Mouse (Mus musculus) induced T-regulatory cell, adult 2 months (primary cell): Measurements from ENCODE around the gene Mageh1.
"Not testable (repeated sequence)": the region's sequence is repeated elsewhere in the genome, so short reads cannot be mapped to it uniquely, and the experiment has no call there.

ENCODE experiments used
- DNase-seq: peaks from one replicate; pipeline ENCODE4 v3.0.0-alpha.2; 2012; ENCODE audit warnings: low read depth

Gene Mageh1

DNA sequence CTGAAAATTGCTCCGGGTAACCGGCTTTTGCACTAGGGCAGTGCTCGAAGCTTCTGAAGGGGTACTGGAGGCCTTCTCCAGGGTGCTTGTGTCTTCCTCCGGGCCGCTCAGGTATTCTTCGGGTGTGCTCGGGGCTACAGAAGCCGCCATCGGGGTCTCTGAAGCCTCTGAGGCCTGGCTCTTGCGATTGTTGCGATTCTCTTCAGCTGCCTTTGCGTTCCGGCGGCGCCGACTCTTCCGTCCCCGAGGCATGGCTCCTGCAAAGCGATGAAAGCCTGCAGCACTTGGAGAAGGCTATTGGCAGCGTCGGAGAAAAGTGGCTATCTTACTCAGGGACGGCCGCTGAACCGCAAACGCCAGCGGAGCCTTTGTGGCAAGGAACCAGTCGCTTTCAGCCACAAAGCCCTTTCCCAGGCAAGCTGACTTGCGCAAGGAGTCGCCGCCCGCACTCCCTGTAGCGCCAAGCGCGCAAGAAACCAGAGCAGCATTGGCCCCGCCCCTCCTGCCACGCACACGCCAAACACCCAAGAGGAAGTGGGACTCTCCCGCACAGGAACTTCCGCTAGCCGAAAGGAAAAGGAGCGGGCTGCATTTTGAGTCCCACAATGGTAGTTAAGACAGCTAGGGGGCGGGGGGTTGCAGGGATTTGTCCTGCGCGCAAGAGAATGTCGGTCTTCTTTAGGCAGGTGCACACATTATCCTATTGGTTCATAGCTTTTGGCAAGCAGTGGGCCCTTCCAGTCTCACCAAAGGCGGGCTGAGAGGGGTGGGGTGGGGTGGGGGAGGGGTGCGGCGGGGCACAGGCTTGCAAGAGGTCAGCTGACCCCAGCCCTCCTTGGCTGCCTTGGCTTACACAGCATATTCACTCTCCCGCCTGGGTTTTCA lies at the start of gene Mageh1:
Gene Mageh1 (minus strand): TSS at position 489 of the 885 bp plus-strand sequence.
- DNase-seq = peak; percentile 45

DNA sequence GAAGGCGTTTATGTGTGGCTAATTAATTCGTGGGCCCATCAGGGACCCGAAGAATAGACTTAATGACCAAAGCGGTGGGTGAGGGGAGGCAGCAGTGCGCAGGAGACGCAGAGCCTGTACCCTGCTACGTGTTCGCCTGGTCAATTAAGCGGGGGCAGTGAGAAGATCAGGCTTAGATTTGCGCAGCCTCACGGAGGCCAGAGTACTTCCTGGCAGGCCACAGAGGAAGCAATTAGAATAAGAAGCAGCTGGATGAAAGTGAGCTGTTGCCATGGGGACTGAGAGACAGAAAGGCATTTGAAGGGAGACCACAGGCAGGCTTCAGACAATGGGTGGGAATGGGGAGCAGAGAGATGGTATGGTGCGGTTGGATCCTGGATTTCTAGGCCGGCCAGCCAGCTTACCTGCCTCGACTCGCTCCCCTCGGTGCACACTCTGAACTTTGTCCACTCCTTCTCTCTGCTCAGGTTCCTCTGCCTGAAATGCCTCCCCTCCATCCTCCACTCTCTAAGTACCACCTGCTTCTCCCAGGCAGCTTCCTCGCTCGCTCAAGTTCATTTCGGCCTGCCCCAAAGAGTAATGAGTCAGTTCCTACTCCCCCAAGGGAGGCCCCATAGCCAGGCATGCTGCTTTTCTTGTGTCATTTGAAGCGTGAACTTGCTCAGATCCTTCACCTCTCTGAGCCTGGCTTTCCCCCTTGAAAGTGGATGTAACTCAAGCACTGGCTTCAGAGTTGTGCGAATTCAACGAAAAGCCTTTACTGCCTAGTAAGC lies 783 bp upstream of the Mageh1 start:
- DNase-seq = not testable (repeated sequence)

DNA sequence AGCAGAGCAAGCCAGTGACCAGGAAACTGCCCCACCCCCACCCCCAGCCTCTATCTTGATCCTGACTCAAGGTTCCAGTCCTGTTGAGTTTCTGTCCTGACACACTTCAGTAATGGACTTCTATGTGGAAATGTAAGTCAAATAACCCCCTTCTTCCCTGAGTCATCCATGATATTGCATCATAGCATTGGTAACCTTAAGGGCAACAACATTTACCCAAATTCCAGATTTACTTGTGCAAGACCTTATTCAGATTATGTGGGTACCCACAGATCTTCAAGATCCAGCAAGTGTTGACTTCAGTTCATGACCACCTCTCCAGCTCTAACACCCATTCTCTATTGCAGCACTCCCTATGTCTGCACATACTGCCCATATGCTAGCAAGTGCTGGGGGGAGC lies 5.8 kb downstream of the Mageh1 start:
- DNase-seq = not testable (repeated sequence)

DNA sequence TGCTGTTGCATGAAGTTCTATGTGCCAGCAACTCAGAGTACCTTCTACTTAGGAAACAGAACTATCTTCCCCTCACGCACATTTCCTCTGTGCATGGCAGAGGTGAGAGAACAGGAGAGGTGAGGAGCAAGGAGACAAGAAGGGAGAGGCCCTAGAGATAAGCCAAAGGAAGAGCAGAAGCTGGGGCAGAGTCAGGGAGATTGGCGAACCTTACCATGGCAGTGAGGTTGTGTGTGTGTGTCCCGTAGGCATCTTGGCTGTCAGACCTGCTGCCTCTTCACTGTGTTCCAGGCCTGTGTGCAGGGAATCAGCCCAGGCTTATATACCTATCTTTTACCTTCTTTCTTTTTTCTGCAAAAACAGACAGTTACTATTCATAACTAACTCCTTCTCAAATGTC lies 11.7 kb downstream of the Mageh1 start:
- not testable (repeated sequence) for DNase-seq

DNA sequence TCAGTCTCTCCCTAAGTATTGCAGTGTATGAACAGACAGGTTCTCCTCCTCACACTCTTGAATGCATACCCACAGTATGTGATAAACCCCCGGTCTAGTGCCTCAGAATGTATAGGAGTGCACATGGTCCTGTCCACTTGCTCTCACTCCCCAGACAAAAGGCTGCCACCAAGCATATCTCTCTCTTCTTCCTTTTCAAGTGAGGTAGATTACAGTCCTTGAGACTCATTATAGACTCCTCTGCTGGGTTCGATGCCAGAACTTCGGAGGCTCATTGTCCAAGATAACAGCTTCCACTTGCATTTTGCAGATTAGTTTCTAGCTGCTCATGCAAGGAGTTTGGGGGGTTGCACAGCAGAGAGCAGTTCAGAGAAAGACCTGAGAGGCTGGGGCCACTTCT lies 12.1 kb downstream of the Mageh1 start:
- not testable (repeated sequence) for DNase-seq

DNA sequence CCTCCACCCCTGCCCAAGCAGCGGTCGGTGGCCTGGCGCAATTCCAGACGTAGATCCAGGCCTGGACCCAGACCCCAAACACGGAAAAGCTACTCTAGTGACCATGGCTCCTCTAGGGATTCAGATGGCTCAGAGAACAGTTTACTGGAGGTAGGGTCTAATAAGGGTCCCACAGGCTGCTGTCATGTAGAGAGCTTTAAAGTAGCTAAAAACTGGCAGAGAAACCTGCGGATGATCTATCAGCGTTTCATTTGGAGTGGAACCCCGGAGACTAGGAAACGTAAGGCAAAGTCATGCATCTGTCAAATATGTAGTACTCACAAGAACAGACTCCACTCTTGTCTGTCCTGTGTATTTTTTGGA lies 29.7 kb downstream of the Mageh1 start:
- no peak for DNase-seq

DNA sequence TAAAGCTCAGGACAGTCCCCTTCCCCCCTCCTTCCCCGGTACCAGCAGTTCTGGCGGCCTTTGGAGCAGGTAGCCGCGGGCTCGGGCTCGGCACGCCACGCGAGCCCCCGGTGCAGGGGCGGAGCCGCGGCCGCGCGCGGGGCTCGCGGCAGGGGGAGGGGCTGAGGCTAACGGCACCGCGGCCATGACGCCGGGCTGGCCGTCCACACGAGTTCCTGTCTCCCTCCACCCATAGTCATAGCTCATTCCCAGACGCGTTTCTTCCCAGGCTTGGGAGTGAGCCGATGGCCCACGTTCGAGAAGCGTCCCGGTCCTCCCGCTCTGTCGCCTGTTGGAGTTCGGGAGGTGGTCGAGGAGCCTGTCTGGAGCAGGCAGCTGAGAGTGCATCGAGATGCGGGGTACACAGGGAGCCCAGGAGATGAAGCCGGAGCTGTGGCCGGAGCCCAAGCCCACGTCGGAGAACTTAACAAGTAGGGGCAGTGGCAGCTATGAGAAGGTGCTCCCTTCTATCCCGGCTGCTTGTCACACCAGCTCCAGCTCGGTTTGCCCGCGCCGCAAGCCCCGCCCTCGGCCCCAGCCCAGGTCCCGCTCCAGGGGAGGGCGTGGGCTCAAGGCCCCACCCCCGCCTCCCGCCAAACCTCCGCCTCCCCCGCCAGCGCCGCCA lies 30.2 kb downstream of the Mageh1 start:
- DNase-seq = peak; percentile 22

DNA sequence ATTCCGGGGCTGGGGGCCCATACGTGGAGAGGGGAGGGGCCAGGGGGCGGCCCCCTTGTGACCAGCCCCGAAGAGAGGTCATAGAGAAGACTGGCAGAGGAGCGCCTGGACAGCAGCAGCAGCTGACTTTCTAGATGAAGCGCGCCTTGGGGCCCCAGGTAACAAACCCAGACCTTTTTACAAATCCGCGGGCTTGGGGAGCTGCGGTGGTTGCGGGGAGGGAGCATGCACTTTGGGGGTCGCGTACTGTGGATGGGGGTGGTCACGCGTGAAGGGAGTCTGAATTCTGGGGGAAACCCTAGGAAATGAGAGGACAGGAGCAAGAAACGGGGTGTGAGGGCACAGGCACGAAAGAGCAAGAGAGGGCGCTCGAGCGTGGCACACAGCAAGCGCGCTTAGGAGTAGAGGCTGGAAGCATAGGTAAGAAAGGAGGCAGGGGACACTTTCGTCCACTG lies 31.0 kb downstream of the Mageh1 start, which contains the start of gene Usp51:
Gene Usp51 (plus strand): TSS at position 83 of the 455 bp plus-strand sequence.
- peak; percentile 16 for DNase-seq

DNA sequence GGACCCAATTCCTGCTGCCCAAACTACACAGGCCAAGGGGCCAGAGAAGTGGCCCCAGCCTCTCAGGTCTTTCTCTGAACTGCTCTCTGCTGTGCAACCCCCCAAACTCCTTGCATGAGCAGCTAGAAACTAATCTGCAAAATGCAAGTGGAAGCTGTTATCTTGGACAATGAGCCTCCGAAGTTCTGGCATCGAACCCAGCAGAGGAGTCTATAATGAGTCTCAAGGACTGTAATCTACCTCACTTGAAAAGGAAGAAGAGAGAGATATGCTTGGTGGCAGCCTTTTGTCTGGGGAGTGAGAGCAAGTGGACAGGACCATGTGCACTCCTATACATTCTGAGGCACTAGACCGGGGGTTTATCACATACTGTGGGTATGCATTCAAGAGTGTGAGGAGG lies 41.3 kb downstream of the Mageh1 start:
- DNase-seq = not testable (repeated sequence)

DNA sequence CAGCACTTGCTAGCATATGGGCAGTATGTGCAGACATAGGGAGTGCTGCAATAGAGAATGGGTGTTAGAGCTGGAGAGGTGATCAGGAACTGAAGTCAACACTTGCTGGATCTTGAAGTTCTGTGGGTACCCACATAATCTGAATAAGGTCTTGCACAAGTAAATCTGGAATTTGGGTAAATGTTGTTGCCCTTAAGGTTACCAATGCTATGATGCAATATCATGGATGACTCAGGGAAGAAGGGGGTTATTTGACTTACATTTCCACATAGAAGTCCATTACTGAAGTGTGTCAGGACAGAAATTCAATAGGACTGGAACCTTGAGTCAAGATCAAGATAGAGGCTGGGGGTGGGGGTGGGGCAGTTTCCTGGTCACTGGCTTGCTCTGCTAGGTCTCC lies 47.5 kb downstream of the Mageh1 start:
- DNase-seq = not testable (repeated sequence)
